10 mouse cellular contexts compared by ENCODE assay signal in the genomic region with DNA sequence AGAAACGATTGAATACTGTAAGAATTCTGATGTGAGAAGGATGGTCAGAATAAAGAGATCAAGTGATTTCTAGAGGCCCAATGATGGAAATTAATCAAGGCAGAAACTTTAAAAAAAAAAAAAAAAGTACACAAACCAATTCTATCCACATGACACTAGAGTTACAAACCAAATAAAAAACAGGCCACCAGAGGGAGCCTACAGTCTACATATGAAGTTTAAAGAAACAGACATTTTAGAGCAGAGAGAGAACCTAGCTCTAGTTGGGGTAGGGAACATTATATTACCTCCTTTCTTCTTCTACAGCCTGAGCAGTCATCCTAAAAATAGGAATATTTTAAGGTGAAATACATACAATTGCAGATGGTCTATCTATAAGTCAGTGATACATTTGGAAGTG. TPM values are rescaled to one million over a fixed set of nuclear protein-coding genes. Genes with fewer than 3 reads are reported as not detected.
DNase-seq lines count a peak whose midpoint lies in the region; ATAC-seq and TF ChIP-seq lines count a peak whose summit lies in the region.
"Had no signal": no experiment of that assay in that cellular context is flagged by ENCODE, and none has a peak within 500 bp of the region (broad histone marks: within the 10 kb centered on the region; RNA-seq: fewer than 3 reads in every experiment).

No protein-coding gene starts in this region.

- H3K4me2 ChIP-seq in heart, embryonic 11.5 days, result no peak overlapping the region
- no peak overlapping the region for H3K4me2 ChIP-seq in neural tube, embryonic 11.5 days (ENCODE audit: low read depth)
- H3K4me2 ChIP-seq in neural tube, embryonic 15.5 days, result no peak overlapping the region
- H3K4me2 ChIP-seq: hindbrain, embryonic 15.5 days; neural tube, embryonic 13.5 days had no signal

- WGBS in heart, adult 2 months, result 88% methylated on average over 1 of the region's 1 CpGs
- 85% methylated on average over 1 of the region's 1 CpGs for WGBS in heart, embryonic 11.5 days (ENCODE audit: insufficient replicate concordance)
- 94% methylated on average over 1 of the region's 1 CpGs for WGBS in neural tube, embryonic 11.5 days
- WGBS in neural tube, embryonic 15.5 days, result 92% methylated on average over 1 of the region's 1 CpGs
- WGBS in large intestine, adult 2 months, result 93% methylated on average over 1 of the region's 1 CpGs

- H3K4me3 ChIP-seq in heart, adult 2 months, result no peak overlapping the region
- H3K4me3 ChIP-seq in heart, embryonic 11.5 days (ENCODE audit: low read depth, low read length), result no peak overlapping the region
- H3K4me3 ChIP-seq in neural tube, embryonic 11.5 days (ENCODE audit: low read depth, low read length), result no peak overlapping the region
- H3K4me3 ChIP-seq in neural tube, embryonic 15.5 days (replicated peaks), result no peak overlapping the region
- H3K4me3 ChIP-seq: hindbrain, embryonic 15.5 days; neural tube, embryonic 13.5 days had no signal

- H3K9me3 ChIP-seq in heart, embryonic 11.5 days (replicated peaks; ENCODE audit: control insufficient read depth, low read length), result no peaks in the 10 kb centered on the region
- H3K9me3 ChIP-seq in neural tube, embryonic 11.5 days (ENCODE audit: control insufficient read depth, low read length), result no peaks in the 10 kb centered on the region
- no peaks in the 10 kb centered on the region for H3K9me3 ChIP-seq in neural tube, embryonic 15.5 days (replicated peaks)
- H3K9me3 ChIP-seq: hindbrain, embryonic 15.5 days; neural tube, embryonic 13.5 days had no signal

- no peaks in the 10 kb centered on the region for H3K27me3 ChIP-seq in heart, adult 2 months (ENCODE audit: control insufficient read depth, insufficient read depth, low read length)
- H3K27me3 ChIP-seq in heart, embryonic 11.5 days (ENCODE audit: control insufficient read depth, insufficient read depth, low read length), result no peaks in the 10 kb centered on the region
- no peaks in the 10 kb centered on the region for H3K27me3 ChIP-seq in neural tube, embryonic 11.5 days (ENCODE audit: control insufficient read depth, insufficient read depth, low read length)
- H3K27me3 ChIP-seq in neural tube, embryonic 15.5 days (replicated peaks), result no peaks in the 10 kb centered on the region
- H3K27me3 ChIP-seq: hindbrain, embryonic 15.5 days; neural tube, embryonic 13.5 days had no signal

- no peak for TF ChIP-seq EP300 in heart, adult 2 months (IDR thresholded peaks at IDR 0.05; ENCODE audit: insufficient read depth, low read depth, low read length)

- peak; percentile 82 for TF ChIP-seq CTCF in heart, adult 2 months (IDR thresholded peaks at IDR 0.05)

- intact Hi-C loops in heart, adult 2 months (cut with DNase I), result loop anchor here (1.0 to 2.0 kb wide), 2 partner anchors 107 to 211 kb away; partner anchors contain the start of genes Arhgef12 and Pou2f3

- ATAC-seq in heart, embryonic 11.5 days (replicated peaks; ENCODE audit: insufficient number of reproducible peaks, low FRiP score, low TSS enrichment), result no peak
- no peak for ATAC-seq in neural tube, embryonic 11.5 days (ENCODE audit: insufficient read depth, low FRiP score, low TSS enrichment)
- ATAC-seq in neural tube, embryonic 15.5 days (ENCODE audit: low FRiP score), result no peak
- no peak for ATAC-seq in erythroblast, adult 5-6 weeks (replicated peaks; ENCODE audit: low FRiP score, poor library complexity, severe bottlenecking)
- no peak for ATAC-seq in granulocyte monocyte progenitor cell, adult 5-6 weeks (replicated peaks; ENCODE audit: poor library complexity, severe bottlenecking)

- no peaks in the 10 kb centered on the region; the same call in 1 of the 2 replicates for H3K4me1 ChIP-seq in heart, adult 2 months (ENCODE audit: control insufficient read depth, insufficient read depth, low read length)
- no peaks in the 10 kb centered on the region for H3K4me1 ChIP-seq in heart, embryonic 11.5 days (ENCODE audit: control insufficient read depth, insufficient read depth, low read length)
- H3K4me1 ChIP-seq in neural tube, embryonic 11.5 days (ENCODE audit: control insufficient read depth, insufficient read depth, low read length), result no peaks in the 10 kb centered on the region
- H3K4me1 ChIP-seq in neural tube, embryonic 15.5 days, result no peaks in the 10 kb centered on the region
- H3K4me1 ChIP-seq: hindbrain, embryonic 15.5 days; neural tube, embryonic 13.5 days had no signal

- TF ChIP-seq POLR2A in heart, adult 2 months (IDR thresholded peaks at IDR 0.05; ENCODE audit: insufficient read depth, low read depth, low read length), result no peak

- DNase-seq in heart, adult 2 months, result no peak
- DNase-seq in neural tube, embryonic 11.5 days (ENCODE audit: low spot score), result peak; percentile 19
- DNase-seq in c-Kit-positive CD71-negative TER-119-negative erythroid progenitor cells, embryonic 14.5 days (ENCODE audit: low read depth), result peak; percentile 32
- peak; percentile 52 for DNase-seq in large intestine, adult 2 months (ENCODE audit: low read depth, low spot score)

- no peaks in the 10 kb centered on the region for H3K79me2 ChIP-seq in heart, adult 2 months (replicated peaks; ENCODE audit: control insufficient read depth, insufficient read depth, low read length)

- peaks cover 5% of the 10 kb centered on the region for H3K36me3 ChIP-seq in heart, adult 2 months (ENCODE audit: control insufficient read depth, insufficient read depth, low read length)
- peaks cover 32% of the 10 kb centered on the region for H3K36me3 ChIP-seq in heart, embryonic 11.5 days (ENCODE audit: control insufficient read depth, insufficient read depth, low read length)
- peaks cover 15% of the 10 kb centered on the region for H3K36me3 ChIP-seq in neural tube, embryonic 11.5 days (ENCODE audit: control insufficient read depth, insufficient read depth, low read length)
- H3K36me3 ChIP-seq in neural tube, embryonic 15.5 days, result peaks cover 84% of the 10 kb centered on the region

- no peak overlapping the region for H3K27ac ChIP-seq in heart, adult 2 months
- no peak overlapping the region for H3K27ac ChIP-seq in heart, embryonic 11.5 days (ENCODE audit: low read depth, low read length)
- H3K27ac ChIP-seq in neural tube, embryonic 11.5 days (ENCODE audit: low read depth, low read length), result no peak overlapping the region
- no peak overlapping the region for H3K27ac ChIP-seq in neural tube, embryonic 15.5 days (replicated peaks)
- H3K27ac ChIP-seq: hindbrain, embryonic 15.5 days; neural tube, embryonic 13.5 days had no signal

- H3K9ac ChIP-seq in heart, adult 2 months (ENCODE audit: low read depth, low read length), result no peak overlapping the region
- H3K9ac ChIP-seq in heart, embryonic 11.5 days (ENCODE audit: low read depth, low read length), result no peak overlapping the region
- H3K9ac ChIP-seq in neural tube, embryonic 11.5 days (ENCODE audit: low read length), result no peak overlapping the region
- no peak overlapping the region for H3K9ac ChIP-seq in neural tube, embryonic 15.5 days (replicated peaks)
- H3K9ac ChIP-seq: hindbrain, embryonic 15.5 days; neural tube, embryonic 13.5 days had no signal

RNA-seq across cellular contexts. Expression of gene Grik4, which starts 55.8 kb away (rescaled TPM):
- total RNA-seq in heart, adult 2 months (2021), result under 1 TPM in 1 of 2 experiments, not detected in 1; 0.09 TPM
- polyA plus RNA-seq in heart, adult 2 months (2012; rRNA removed), result 0.02 and 0.09 TPM in 2 replicates
- 0.34 and 0.43 TPM in 2 replicates for polyA plus RNA-seq in heart, embryonic 11.5 days (2014; fragmentation: Nextera tagmentation; extraction: Ambion mirVana)
- 1.4 and 2.5 TPM in 2 replicates for polyA plus RNA-seq in neural tube, embryonic 11.5 days (2014; fragmentation: Nextera tagmentation; extraction: Ambion mirVana)
- polyA plus RNA-seq in neural tube, embryonic 15.5 days (2015; fragmentation: Nextera tagmentation; extraction: Ambion mirVana), result 10.1 and 12.3 TPM in 2 replicates
- polyA plus RNA-seq in large intestine, adult 2 months (2012; rRNA removed), result 0.23 and 0.42 TPM in 2 replicates
- not detected in 2 replicates for total RNA-seq in erythroblast, adult 5-6 weeks (2015; ENCODE audit: low replicate concordance)
- total RNA-seq in erythroblast, adult 5-6 weeks (2017; ENCODE audit: low replicate concordance), result not detected in 2 replicates
- not detected in 2 replicates for total RNA-seq in granulocyte monocyte progenitor cell, adult 5-6 weeks (2014; fragmentation: Nextera tagmentation)
- 0.72 TPM in 1 of 2 replicates, not detected in the other for total RNA-seq in granulocyte monocyte progenitor cell, adult 5-6 weeks (2017)

Comparison
In these comparisons a context has a peak if more than half of its experiments do, and no peak if none do; other contexts are left out.
1. DNase-seq: peak in neural tube, embryonic 11.5 days (single experiment), c-Kit-positive CD71-negative TER-119-negative erythroid progenitor cells, embryonic 14.5 days (single experiment) and large intestine, adult 2 months (single experiment); none in heart, adult 2 months (0 of 2).